Mouse (Mus musculus) limb, embryonic 15.5 days (tissue): ENCODE measurements around the gene Uaca. TPM values are rescaled to one million over a fixed set of nuclear protein-coding genes. Genes with fewer than 3 reads are reported as not detected.

Experiments
- ATAC-seq: fragments of 200-750 bp; cut with Nextera tagmentation; 2 replicates; pipeline ENCODE4 v1.8.0; 2017; ENCODE audit warnings: low read depth, moderate TSS enrichment; ENCODE audit not compliant: insufficient number of reproducible peaks, low FRiP score, low TSS enrichment
- H3K27ac ChIP-seq: fragments of 300-500 bp; sonication (generic); 2 replicates; pipeline ENCODE4 v1.5.1; 2015; ENCODE audit warnings: moderate library complexity, mild to moderate bottlenecking, inconsistent platforms
- H3K27me3 ChIP-seq: fragments of 300-500 bp; sonication (generic); 2 replicates; pipeline ENCODE4 v1.6.1; 2015; ENCODE audit warnings: inconsistent platforms
- H3K36me3 ChIP-seq: fragments of 300-500 bp; sonication (generic); 2 replicates; pipeline ENCODE4 v1.6.1; 2015; ENCODE audit warnings: inconsistent platforms
- H3K4me1 ChIP-seq: fragments of 300-500 bp; sonication (generic); 2 replicates; pipeline ENCODE4 v1.6.1; 2015; ENCODE audit warnings: inconsistent platforms
- H3K4me2 ChIP-seq: fragments of 300-500 bp; sonication (generic); 2 replicates; pipeline ENCODE4 v1.6.1; 2015; ENCODE audit warnings: mild to moderate bottlenecking, inconsistent platforms
- H3K4me3 ChIP-seq: fragments of 300-500 bp; sonication (generic); 2 replicates; pipeline ENCODE4 v1.5.1; 2015; ENCODE audit warnings: mild to moderate bottlenecking, inconsistent platforms
- H3K9ac ChIP-seq: fragments of 300-500 bp; sonication (generic); 2 replicates; pipeline ENCODE4 v1.6.1; 2015; ENCODE audit warnings: inconsistent platforms
- H3K9me3 ChIP-seq: fragments of 300-500 bp; sonication (generic); 2 replicates; pipeline ENCODE4 v1.6.1; 2016; ENCODE audit warnings: inconsistent platforms
- WGBS: fragments of 180-500 bp; shearing (Covaris S2); methylation state at CpG from one replicate; pipeline ENCODE4 v1.1.7; 2015; 5-methylcytosine and 5-hydroxymethylcytosine counted together
- polyA plus RNA-seq: library from polyadenylated mRNA; unstranded; fragments of >200 nt; fragmentation: Nextera tagmentation; extraction: Ambion mirVana; gene quantifications from 2 replicates; pipeline ENCODE4 v1.2.1, GENCODE M21; 2015

Gene Uaca
- polyA plus RNA-seq, 1 experiment from 2014 or later, result 33.8 TPM

DNA sequence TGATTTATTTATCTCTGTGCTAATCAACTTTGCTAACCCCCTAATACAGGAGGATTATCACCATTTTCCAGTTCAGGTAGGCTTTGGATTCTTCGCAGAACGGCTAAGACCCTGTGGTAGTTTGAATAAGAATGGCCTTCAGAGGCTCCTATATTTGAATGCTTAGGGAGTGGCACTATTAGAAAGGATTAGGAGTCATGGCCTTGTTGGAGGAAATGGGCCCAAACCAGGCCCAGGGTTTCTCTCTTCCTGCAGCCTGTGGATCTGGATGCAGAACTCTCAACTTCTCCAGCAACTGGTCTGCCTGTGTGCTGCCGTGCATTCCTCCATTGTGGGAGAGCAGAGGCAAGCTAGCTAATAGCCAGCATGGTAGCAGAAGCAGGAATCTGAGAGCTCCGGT is 27.2 kb downstream of the Uaca start:
- Histone ChIP-seq H3K27ac (no peak overlapping the region), H3K4me1 (peaks cover 2% of the 10 kb centered on the region; the same call in 1 of the 2 replicates), H3K4me2 (no peak overlapping the region), H3K9me3 (no peaks in the 10 kb centered on the region), H3K36me3 (no peaks in the 10 kb centered on the region), H3K27me3 (no peaks in the 10 kb centered on the region), H3K9ac (no peak overlapping the region), H3K4me3 (no peak overlapping the region)
- WGBS, result 86% methylated on average over 4 of the region's 4 CpGs
- no peak for ATAC-seq

DNA sequence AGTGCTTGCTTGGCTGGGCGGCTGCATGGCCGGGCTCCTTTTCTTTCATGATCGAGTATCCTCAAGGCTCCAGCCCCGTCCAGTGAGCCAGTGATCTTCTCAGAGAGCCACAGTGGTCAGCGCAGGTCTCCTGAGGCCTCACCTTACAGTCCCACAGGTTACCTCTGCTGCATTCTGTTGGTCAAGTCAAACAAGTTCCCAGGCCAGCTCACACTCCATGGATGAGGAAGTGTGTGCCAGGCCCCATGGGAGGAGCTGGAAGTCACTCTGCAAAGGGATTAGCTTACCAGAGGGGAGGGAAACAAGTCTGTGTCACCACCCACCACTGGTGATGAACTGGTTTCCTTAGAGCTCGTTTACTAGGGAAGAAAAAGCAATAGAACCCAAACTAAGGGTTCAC is 28.3 kb downstream of the Uaca start:
- H3K27me3 ChIP-seq, result no peaks in the 10 kb centered on the region
- no peak overlapping the region for H3K27ac ChIP-seq
- H3K4me2 ChIP-seq, result no peak overlapping the region
- ATAC-seq, result no peak
- H3K9me3 ChIP-seq, result no peaks in the 10 kb centered on the region
- no peak overlapping the region for H3K4me3 ChIP-seq
- H3K4me1 ChIP-seq, result peaks cover under 1% of the 10 kb centered on the region; the same call in 1 of the 2 replicates
- WGBS, result 85% methylated on average over 6 of the region's 6 CpGs
- 0 out of 2 replicates have a peak, but pooled peaks cover under 1% of the 10 kb centered on the region for H3K36me3 ChIP-seq
- no peak overlapping the region for H3K9ac ChIP-seq

DNA sequence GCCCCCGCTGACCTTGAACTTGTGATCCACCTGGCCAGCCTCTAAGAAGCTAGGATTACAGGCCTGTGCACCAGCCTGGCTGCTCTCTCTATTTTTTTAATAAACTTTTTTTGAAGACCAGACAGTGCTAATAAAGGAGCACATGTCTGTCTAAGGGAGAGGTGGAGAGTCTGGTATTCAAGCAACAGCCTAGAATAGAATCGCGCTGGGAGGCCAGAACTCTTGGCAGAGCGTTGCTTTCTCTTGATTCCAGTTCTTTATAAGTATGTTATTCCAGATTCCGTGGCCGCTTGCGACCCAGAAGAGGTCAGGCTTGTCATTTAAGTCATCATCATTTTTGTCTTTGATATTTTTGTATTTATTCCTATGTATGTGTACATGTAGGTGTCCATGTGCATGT is 31.2 kb downstream of the Uaca start:
- Histone ChIP-seq H3K27ac (no peak overlapping the region), H3K4me1 (0 out of 2 replicates have a peak, but pooled peaks cover 4% of the 10 kb centered on the region), H3K9ac (no peak overlapping the region), H3K27me3 (no peaks in the 10 kb centered on the region), H3K4me3 (no peak overlapping the region), H3K4me2 (no peak overlapping the region), H3K36me3 (0 out of 2 replicates have a peak, but pooled peaks cover 3% of the 10 kb centered on the region), H3K9me3 (no peaks in the 10 kb centered on the region)
- 86% methylated on average over 7 of the region's 7 CpGs for WGBS
- no peak for ATAC-seq

DNA sequence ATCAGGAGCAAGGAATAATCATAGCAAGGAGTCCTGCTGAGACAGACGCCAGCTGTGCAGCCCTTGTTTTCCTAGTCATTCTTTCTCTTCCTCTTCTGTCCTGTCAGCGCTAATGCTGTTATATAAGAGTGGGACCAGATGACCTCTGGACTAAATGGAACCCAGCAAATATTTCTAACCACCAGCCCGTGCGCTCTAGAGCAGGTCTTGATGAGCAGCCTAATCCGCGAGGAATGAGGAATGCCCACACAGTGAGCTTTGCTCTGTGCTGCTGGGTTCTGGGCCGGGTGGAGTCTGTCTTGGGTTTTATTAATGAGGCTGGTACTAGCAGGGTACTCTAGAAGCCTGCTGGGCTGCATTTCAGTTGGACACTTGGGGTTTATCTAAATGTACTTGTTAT is 32.4 kb downstream of the Uaca start:
- Histone ChIP-seq H3K4me3 (no peak overlapping the region), H3K27me3 (no peaks in the 10 kb centered on the region), H3K4me2 (no peak overlapping the region), H3K9me3 (no peaks in the 10 kb centered on the region), H3K36me3 (0 out of 2 replicates have a peak, but pooled peaks cover 3% of the 10 kb centered on the region), H3K27ac (no peak overlapping the region), H3K9ac (no peak overlapping the region), H3K4me1 (0 out of 2 replicates have a peak, but pooled peaks cover 8% of the 10 kb centered on the region)
- WGBS, result 81% methylated on average over 7 of the region's 7 CpGs
- ATAC-seq, result no peak

DNA sequence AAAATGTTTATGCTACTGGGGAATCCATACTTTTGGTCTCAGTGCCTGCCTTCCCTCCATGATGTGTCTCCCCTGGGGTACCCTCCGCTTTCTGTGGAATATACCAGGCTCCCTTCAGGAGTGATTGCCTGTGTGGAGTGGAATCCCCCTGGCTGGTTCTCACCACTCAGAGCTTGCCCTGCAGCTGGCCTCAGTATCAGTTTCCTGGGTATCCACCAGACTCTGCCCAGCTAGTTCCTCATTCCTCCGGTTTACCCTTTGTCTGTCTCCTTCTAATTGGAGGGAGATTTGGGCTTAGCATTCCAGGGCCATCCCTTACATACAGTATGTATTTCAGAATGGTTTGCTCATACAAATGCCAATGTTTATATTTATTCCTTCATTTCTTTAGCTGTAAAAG is 33.9 kb downstream of the Uaca start:
- no peak for ATAC-seq
- 81% methylated on average over 2 of the region's 2 CpGs for WGBS

DNA sequence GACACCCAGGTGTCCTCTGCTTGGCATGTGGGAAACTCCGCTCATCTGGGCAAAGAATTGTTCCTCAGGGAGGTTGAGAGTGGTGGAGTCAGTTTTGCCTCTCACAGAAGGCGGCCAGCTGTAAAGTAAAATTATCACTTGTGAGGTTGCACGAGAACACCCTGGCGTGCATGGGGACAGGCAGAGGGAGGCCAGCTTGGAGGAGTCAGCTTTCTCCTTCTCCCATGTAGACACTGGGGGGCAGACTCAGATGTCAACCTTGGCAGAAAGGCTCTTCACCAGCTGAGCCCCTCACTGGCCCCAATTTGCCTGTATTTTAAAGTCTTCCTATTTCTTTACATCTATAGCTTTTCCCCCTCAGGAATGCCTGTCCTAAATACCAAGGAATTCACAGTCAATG is 35.3 kb downstream of the Uaca start:
- ATAC-seq, result no peak
- H3K4me3 ChIP-seq, result no peak overlapping the region
- no peaks in the 10 kb centered on the region for H3K9me3 ChIP-seq
- no peaks in the 10 kb centered on the region for H3K27me3 ChIP-seq
- H3K4me1 ChIP-seq, result 0 out of 2 replicates have a peak, but pooled peaks cover 8% of the 10 kb centered on the region
- H3K36me3 ChIP-seq, result 0 out of 2 replicates have a peak, but pooled peaks cover 3% of the 10 kb centered on the region
- no peak overlapping the region for H3K4me2 ChIP-seq
- H3K9ac ChIP-seq, result no peak overlapping the region
- no peak overlapping the region for H3K27ac ChIP-seq
- 49% methylated on average over 4 of the region's 4 CpGs for WGBS

More for the DNA sequence above, 33.9 kb downstream of the Uaca start:
- Histone ChIP-seq H3K36me3 (0 out of 2 replicates have a peak, but pooled peaks cover 3% of the 10 kb centered on the region), H3K4me3 (no peak overlapping the region), H3K9me3 (no peaks in the 10 kb centered on the region), H3K4me1 (0 out of 2 replicates have a peak, but pooled peaks cover 8% of the 10 kb centered on the region), H3K27me3 (no peaks in the 10 kb centered on the region), H3K4me2 (no peak overlapping the region), H3K27ac (no peak overlapping the region), H3K9ac (no peak overlapping the region)

DNA sequence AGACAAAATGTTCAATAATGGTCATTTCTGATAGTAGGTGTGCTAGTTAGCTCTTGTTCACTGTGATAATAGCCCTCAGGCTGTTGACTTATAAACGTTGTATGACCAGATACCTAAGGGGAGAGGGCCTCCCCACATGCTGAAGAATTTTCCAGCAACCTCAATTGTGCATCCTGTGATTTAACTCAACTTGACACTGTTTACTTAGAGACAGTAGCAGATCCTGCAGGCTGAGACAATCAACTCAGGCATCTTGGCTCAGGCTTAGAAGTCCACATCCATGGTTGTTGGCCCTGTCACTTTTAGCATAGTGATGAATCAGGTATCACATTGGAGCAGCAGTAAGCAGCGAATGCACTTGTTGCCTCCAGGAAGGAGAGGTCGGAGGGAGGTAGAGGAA is 35.7 kb downstream of the Uaca start:
- no peak for ATAC-seq
- WGBS, result 66% methylated on average over 3 of the region's 3 CpGs
- no peak overlapping the region for H3K27ac ChIP-seq
- no peaks in the 10 kb centered on the region for H3K27me3 ChIP-seq
- no peak overlapping the region for H3K4me2 ChIP-seq
- H3K9ac ChIP-seq, result no peak overlapping the region
- H3K4me3 ChIP-seq, result no peak overlapping the region
- H3K9me3 ChIP-seq, result no peaks in the 10 kb centered on the region
- 0 out of 2 replicates have a peak, but pooled peaks cover 3% of the 10 kb centered on the region for H3K36me3 ChIP-seq
- H3K4me1 ChIP-seq, result 0 out of 2 replicates have a peak, but pooled peaks cover 8% of the 10 kb centered on the region

DNA sequence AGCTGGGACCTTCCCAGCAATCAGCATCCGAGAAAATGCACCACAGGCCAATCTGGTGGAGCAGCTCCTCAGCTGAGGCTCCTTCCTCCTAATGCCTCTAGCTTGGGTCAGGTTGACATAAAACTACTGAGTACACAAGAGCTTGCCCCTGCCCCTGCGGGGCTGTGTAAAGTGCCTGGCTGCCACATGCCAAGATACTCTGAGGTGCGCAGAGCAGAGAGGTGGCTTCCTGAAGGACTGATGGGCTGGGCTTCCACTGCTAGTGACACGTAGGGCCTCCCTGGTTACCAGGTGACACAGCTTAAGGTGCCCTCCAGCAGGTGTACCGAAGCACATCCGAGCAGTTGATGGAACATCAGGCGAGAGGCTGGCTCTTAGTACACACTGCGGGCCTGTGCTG is 37.9 kb downstream of the Uaca start:
- Histone ChIP-seq H3K4me3 (no peak overlapping the region), H3K27me3 (no peaks in the 10 kb centered on the region), H3K36me3 (0 out of 2 replicates have a peak, but pooled peaks cover 3% of the 10 kb centered on the region), H3K9ac (no peak overlapping the region), H3K27ac (no peak overlapping the region), H3K4me2 (no peak overlapping the region), H3K9me3 (no peaks in the 10 kb centered on the region), H3K4me1 (peaks cover 15% of the 10 kb centered on the region)
- WGBS, result 93% methylated on average over 8 of the region's 8 CpGs
- no peak for ATAC-seq

DNA sequence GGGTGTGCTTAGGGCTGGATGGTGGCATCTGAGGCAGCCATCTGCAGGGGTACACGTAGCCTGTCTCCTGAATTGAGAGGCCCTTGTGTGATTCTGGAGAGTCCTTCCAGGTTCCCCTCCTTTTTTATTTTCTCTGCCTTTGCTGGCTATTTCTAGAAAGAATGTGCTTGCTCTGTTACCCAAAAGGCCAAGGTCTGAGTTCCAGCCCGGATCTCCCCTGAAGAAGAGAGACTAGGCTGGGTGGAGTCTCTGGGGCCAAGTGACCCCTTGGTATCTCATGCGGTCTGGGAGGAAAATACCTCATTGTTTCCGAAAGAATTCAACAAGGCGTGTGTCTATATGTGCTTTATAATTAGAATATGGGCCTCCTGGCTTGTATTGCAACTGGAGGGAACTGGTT is 41.8 kb downstream of the Uaca start:
- whole genome bisulfite sequencing, result 79% methylated on average over 5 of the region's 5 CpGs
- H3K4me1 ChIP-seq, result peaks cover 21% of the 10 kb centered on the region
- no peak for ATAC-seq
- no peaks in the 10 kb centered on the region for H3K9me3 ChIP-seq
- H3K9ac ChIP-seq, result no peak overlapping the region
- H3K27ac ChIP-seq, result no peak overlapping the region
- no peaks in the 10 kb centered on the region for H3K27me3 ChIP-seq
- no peak overlapping the region for H3K4me2 ChIP-seq
- H3K4me3 ChIP-seq, result no peak overlapping the region
- H3K36me3 ChIP-seq, result no peaks in the 10 kb centered on the region

DNA sequence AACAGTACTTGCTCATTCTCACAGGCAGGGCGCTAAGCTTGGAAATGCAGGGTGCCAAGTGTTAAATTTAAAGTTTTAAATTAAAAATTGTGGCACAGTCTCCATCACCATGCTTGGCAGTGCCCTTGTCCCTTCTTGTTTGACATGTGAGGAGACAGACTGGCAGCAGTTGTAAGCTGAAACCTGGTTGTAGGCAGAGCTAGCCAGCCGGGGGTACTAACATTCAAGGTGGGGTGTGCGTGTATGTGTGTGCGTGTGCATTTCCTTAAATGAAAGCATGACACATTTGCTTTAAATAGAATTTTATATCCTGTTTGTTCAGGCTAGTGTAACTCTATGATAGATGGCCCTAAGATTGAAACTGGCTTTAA is 42.7 kb downstream of the Uaca start:
- H3K9ac ChIP-seq, result no peak overlapping the region
- ATAC-seq, result no peak
- H3K27me3 ChIP-seq, result no peaks in the 10 kb centered on the region

DNA sequence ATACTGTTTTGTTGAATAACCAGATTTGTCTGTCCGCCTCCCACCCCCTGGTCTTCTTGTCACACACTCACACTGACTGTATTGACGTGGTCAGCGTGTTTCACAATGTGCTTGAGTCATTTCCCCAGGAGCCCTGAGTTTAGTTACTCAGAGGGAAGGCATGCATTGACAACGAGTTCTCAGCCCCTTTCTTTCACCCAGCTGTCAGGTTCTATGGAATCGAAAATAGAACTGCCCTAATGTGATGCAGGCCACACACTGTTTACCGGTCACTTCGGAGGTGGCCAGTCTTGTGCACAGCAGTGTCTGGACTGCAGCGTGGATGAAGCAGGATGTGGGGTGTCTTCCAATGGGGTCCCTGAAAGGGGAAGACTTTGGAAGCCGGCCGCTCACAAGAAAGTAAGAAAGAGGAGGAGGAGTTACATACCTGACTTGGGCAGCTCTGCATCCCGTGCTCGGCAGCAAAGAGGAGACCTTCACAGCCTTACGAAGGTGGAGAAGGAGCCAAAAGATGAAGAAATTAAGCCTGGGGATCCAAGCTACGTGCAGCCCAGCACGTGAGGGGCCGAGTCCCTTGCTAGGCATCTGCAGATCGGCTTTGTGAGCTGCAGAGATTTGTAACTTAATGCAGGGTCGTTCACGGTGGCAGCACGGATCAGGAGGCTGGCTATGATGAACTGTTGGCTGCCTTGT is 43.3 kb downstream of the Uaca start:
- H3K27ac ChIP-seq, result peak overlapping the region; percentile 81
- H3K9ac ChIP-seq, result 0 out of 2 replicates have a peak overlapping the region, but pooled peaks have one; percentile 7
- 18% methylated on average over 20 of the region's 20 CpGs for WGBS
- no peaks in the 10 kb centered on the region for H3K9me3 ChIP-seq
- peak overlapping the region; percentile 44 for H3K4me2 ChIP-seq
- no peaks in the 10 kb centered on the region for H3K27me3 ChIP-seq
- ATAC-seq, result peak; percentile 63; the same call in 1 of the 2 replicates
- H3K4me3 ChIP-seq, result peak overlapping the region; percentile 26
- H3K4me1 ChIP-seq, result peaks cover 21% of the 10 kb centered on the region
- no peaks in the 10 kb centered on the region for H3K36me3 ChIP-seq

More for the DNA sequence above, 42.7 kb downstream of the Uaca start:
- H3K9me3 ChIP-seq, result no peaks in the 10 kb centered on the region
- 43% methylated on average over 4 of the region's 4 CpGs for WGBS
- H3K36me3 ChIP-seq, result no peaks in the 10 kb centered on the region
- no peak overlapping the region; the same call in 1 of the 2 replicates for H3K4me2 ChIP-seq
- H3K27ac ChIP-seq, result peak overlapping the region; percentile 81
- no peak overlapping the region for H3K4me3 ChIP-seq
- peaks cover 21% of the 10 kb centered on the region for H3K4me1 ChIP-seq

DNA sequence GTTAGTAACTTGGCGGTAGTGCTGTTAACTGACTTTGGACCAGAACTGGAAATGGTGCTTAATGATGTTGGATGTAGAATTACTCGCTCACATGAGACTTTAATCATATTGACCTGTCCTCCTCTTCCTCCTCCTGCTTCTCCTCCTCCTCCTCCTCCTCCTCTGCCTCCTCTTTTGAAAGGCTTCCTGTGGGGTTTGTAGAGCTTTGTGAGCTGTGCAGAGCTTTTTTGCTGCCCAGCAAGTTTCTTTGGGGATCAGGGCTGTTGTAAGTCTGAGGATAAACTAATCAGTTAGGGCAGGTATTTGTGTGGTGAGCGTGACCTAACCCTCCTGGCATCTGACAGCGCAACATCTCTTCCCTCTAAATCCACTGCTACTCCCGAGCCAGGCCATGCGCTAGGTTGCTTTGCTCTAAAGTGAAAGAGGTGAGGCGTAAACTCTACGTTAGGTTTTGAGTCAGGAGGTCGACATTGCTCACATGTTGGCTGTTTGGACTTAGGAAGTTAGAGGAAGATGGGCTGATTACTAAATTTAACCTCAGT is 44.1 kb downstream of the Uaca start:
- 0 out of 2 replicates have a peak overlapping the region, but pooled peaks have one; percentile 14 for H3K4me2 ChIP-seq
- no peak overlapping the region for H3K4me3 ChIP-seq
- H3K27ac ChIP-seq, result peak overlapping the region; percentile 81
- H3K36me3 ChIP-seq, result no peaks in the 10 kb centered on the region
- no peak overlapping the region for H3K9ac ChIP-seq
- H3K9me3 ChIP-seq, result no peaks in the 10 kb centered on the region
- H3K4me1 ChIP-seq, result peaks cover 21% of the 10 kb centered on the region
- no peak for ATAC-seq
- no peaks in the 10 kb centered on the region for H3K27me3 ChIP-seq
- 53% methylated on average over 9 of the region's 9 CpGs for WGBS
